Mouse (Mus musculus): ENCODE measurements around the gene 2610528J11Rik. TPM values are rescaled to one million over a fixed set of nuclear protein-coding genes. Genes with fewer than 3 reads are reported as not detected.
A peak's percentile ranks its signal among the peaks of the same experiment; 100 is the strongest.

2610528J11Rik gene
- polyA plus RNA-seq, 1 experiment from 2014 or later: not detected

- Histone ChIP-seq H3K4me3 (ENCODE audit: low read depth, low read length) (no peak overlapping the region), H3K36me3 (ENCODE audit: control insufficient read depth, insufficient read depth, low read length) (no peaks in the 10 kb centered on the region), H3K27me3 (ENCODE audit: control insufficient read depth, insufficient read depth, low read length) (no peaks in the 10 kb centered on the region), H3K9me3 (ENCODE audit: control insufficient read depth, low read length) (no peaks in the 10 kb centered on the region), H3K4me1 (ENCODE audit: control insufficient read depth, insufficient read depth, low read length) (no peaks in the 10 kb centered on the region), H3K4me2 (ENCODE audit: low read depth, low read length) (peak overlapping the region; percentile 1; the same call in 1 of the 2 replicates), H3K9ac (replicated peaks; ENCODE audit: low read depth, low read length) (no peak overlapping the region; the same call in 1 of the 2 replicates), H3K27ac (ENCODE audit: low read depth, low read length) (no peak overlapping the region)
- WGBS: 27% methylated on average over 20 of the region's 20 CpGs
- peak; percentile 14; the same call in 1 of the 2 replicates for ATAC-seq (ENCODE audit: low read depth)
Measured at GRCm38 (mm10) chr4:118516699-118517496, 9.9 kb upstream of the 2610528J11Rik start.

DNA sequence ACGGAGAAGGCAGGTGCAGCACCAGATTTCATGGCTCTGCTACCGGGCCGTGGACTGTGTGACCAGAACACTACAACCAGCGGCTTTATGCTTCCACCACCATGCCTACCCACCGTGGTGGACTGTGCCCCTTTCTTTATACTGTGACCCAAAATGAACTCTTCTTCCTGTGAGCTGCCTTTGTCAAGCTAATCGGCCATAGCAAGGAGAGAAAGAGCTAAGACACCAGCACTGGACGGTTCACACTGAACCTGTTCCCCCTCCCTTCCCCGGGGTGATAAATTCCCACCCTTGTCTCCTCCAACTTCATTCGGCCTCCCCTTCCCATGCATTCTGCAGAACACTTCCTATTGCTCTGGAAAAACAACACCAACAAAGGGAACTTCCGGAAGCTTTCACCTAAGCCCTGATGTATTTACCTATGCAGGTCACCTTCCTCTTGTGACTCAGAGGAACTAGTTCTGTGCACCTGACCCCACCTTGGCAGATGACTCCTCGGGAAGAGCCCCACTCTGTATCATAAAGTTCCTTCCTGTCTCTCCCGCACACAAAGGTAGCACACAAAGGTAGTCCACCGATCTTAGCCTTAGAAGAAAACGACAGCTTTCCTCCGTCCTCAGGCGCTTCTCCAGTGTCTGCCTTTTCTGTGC, 9.2 kb upstream of the 2610528J11Rik start:
- H3K9me3 ChIP-seq (ENCODE audit: control insufficient read depth, low read length): no peaks in the 10 kb centered on the region
- H3K27me3 ChIP-seq (ENCODE audit: control insufficient read depth, insufficient read depth, low read length): no peaks in the 10 kb centered on the region
- no peak overlapping the region for H3K4me3 ChIP-seq (ENCODE audit: low read depth, low read length)
- WGBS: 27% methylated on average over 16 of the region's 16 CpGs
- ATAC-seq (ENCODE audit: low read depth): 0 out of 2 replicates have a peak, but pooled peaks have one; percentile 6
- H3K36me3 ChIP-seq (ENCODE audit: control insufficient read depth, insufficient read depth, low read length): no peaks in the 10 kb centered on the region
- no peak overlapping the region for H3K4me2 ChIP-seq (ENCODE audit: low read depth, low read length)
- no peak overlapping the region for H3K27ac ChIP-seq (ENCODE audit: low read depth, low read length)
- H3K9ac ChIP-seq (replicated peaks; ENCODE audit: low read depth, low read length): no peak overlapping the region
- no peaks in the 10 kb centered on the region for H3K4me1 ChIP-seq (ENCODE audit: control insufficient read depth, insufficient read depth, low read length)

GRCm38 (mm10) chr4:118518208-118518607, 8.6 kb upstream of the 2610528J11Rik start:
- H3K36me3 ChIP-seq (ENCODE audit: control insufficient read depth, insufficient read depth, low read length): no peaks in the 10 kb centered on the region
- no peaks in the 10 kb centered on the region for H3K27me3 ChIP-seq (ENCODE audit: control insufficient read depth, insufficient read depth, low read length)
- H3K9me3 ChIP-seq (ENCODE audit: control insufficient read depth, low read length): no peaks in the 10 kb centered on the region
- ATAC-seq (ENCODE audit: low read depth): no peak
- H3K4me3 ChIP-seq (ENCODE audit: low read depth, low read length): no peak overlapping the region
- H3K9ac ChIP-seq (replicated peaks; ENCODE audit: low read depth, low read length): no peak overlapping the region
- no peak overlapping the region for H3K27ac ChIP-seq (ENCODE audit: low read depth, low read length)
- no peak overlapping the region for H3K4me2 ChIP-seq (ENCODE audit: low read depth, low read length)
- 72% methylated on average over 5 of the region's 5 CpGs for WGBS
- no peaks in the 10 kb centered on the region for H3K4me1 ChIP-seq (ENCODE audit: control insufficient read depth, insufficient read depth, low read length)

- WGBS: 91% methylated on average over 7 of the region's 7 CpGs
- no peak for ATAC-seq (ENCODE audit: low read depth)
- Histone ChIP-seq H3K27ac (ENCODE audit: low read depth, low read length) (no peak overlapping the region), H3K9me3 (ENCODE audit: control insufficient read depth, low read length) (no peaks in the 10 kb centered on the region), H3K4me1 (ENCODE audit: control insufficient read depth, insufficient read depth, low read length) (no peaks in the 10 kb centered on the region), H3K27me3 (ENCODE audit: control insufficient read depth, insufficient read depth, low read length) (no peaks in the 10 kb centered on the region), H3K9ac (replicated peaks; ENCODE audit: low read depth, low read length) (no peak overlapping the region), H3K4me3 (ENCODE audit: low read depth, low read length) (no peak overlapping the region), H3K36me3 (ENCODE audit: control insufficient read depth, insufficient read depth, low read length) (no peaks in the 10 kb centered on the region), H3K4me2 (ENCODE audit: low read depth, low read length) (no peak overlapping the region)
Measured at GRCm38 (mm10) chr4:118522248-118522647, 4.6 kb upstream of the 2610528J11Rik start.

- Histone ChIP-seq H3K27me3 (ENCODE audit: control insufficient read depth, insufficient read depth, low read length) (no peaks in the 10 kb centered on the region), H3K27ac (ENCODE audit: low read depth, low read length) (no peak overlapping the region), H3K4me3 (ENCODE audit: low read depth, low read length) (no peak overlapping the region), H3K9me3 (ENCODE audit: control insufficient read depth, low read length) (no peaks in the 10 kb centered on the region), H3K9ac (replicated peaks; ENCODE audit: low read depth, low read length) (no peak overlapping the region), H3K36me3 (ENCODE audit: control insufficient read depth, insufficient read depth, low read length) (no peaks in the 10 kb centered on the region), H3K4me1 (ENCODE audit: control insufficient read depth, insufficient read depth, low read length) (no peaks in the 10 kb centered on the region), H3K4me2 (ENCODE audit: low read depth, low read length) (no peak overlapping the region)
- no peak for ATAC-seq (ENCODE audit: low read depth)
- 52% methylated on average over 7 of the region's 7 CpGs for WGBS
Measured at GRCm38 (mm10) chr4:118523976-118524375, 2.8 kb upstream of the 2610528J11Rik start.

- WGBS: 71% methylated on average over 3 of the region's 3 CpGs
- H3K9ac ChIP-seq (replicated peaks; ENCODE audit: low read depth, low read length): no peak overlapping the region
- H3K36me3 ChIP-seq (ENCODE audit: control insufficient read depth, insufficient read depth, low read length): no peaks in the 10 kb centered on the region
- no peak for ATAC-seq (ENCODE audit: low read depth)
- H3K27me3 ChIP-seq (ENCODE audit: control insufficient read depth, insufficient read depth, low read length): no peaks in the 10 kb centered on the region
- H3K4me3 ChIP-seq (ENCODE audit: low read depth, low read length): no peak overlapping the region
- no peaks in the 10 kb centered on the region for H3K9me3 ChIP-seq (ENCODE audit: control insufficient read depth, low read length)
- no peak overlapping the region for H3K27ac ChIP-seq (ENCODE audit: low read depth, low read length)
- H3K4me1 ChIP-seq (ENCODE audit: control insufficient read depth, insufficient read depth, low read length): no peaks in the 10 kb centered on the region
- no peak overlapping the region for H3K4me2 ChIP-seq (ENCODE audit: low read depth, low read length)
Measured at GRCm38 (mm10) chr4:118525779-118526178, 1.0 kb upstream of the 2610528J11Rik start.

- Histone ChIP-seq H3K9ac (replicated peaks; ENCODE audit: low read depth, low read length) (no peak overlapping the region), H3K27me3 (ENCODE audit: control insufficient read depth, insufficient read depth, low read length) (no peaks in the 10 kb centered on the region), H3K36me3 (ENCODE audit: control insufficient read depth, insufficient read depth, low read length) (no peaks in the 10 kb centered on the region), H3K4me1 (ENCODE audit: control insufficient read depth, insufficient read depth, low read length) (no peaks in the 10 kb centered on the region), H3K9me3 (ENCODE audit: control insufficient read depth, low read length) (no peaks in the 10 kb centered on the region), H3K4me2 (ENCODE audit: low read depth, low read length) (no peak overlapping the region), H3K4me3 (ENCODE audit: low read depth, low read length) (no peak overlapping the region), H3K27ac (ENCODE audit: low read depth, low read length) (no peak overlapping the region)
- no peak for ATAC-seq (ENCODE audit: low read depth)
- WGBS: 44% methylated on average over 5 of the region's 5 CpGs
Measured at GRCm38 (mm10) chr4:118527335-118527681, 509 bp downstream of the 2610528J11Rik start.

DNA sequence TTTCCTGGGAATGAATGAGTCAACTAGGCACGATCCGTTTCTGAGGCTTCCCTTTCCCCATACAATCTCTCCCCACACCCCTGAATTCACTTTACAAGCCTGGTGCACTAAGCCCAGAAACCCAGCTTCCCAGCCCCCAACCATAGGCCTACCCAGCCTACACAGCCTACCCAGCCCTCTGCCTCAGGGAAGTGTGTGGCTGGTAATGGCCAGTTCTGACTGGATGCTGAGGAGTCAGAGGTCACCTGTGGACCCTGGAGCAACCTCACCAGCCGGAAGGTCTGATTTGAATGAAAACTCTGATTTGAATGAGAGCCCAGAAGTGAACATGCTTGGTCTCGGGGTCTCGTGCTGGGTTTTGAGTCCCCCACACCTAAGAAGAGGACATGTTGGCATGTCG, 921 bp downstream of the 2610528J11Rik start:
- H3K27ac ChIP-seq (ENCODE audit: low read depth, low read length): no peak overlapping the region
- 86% methylated on average over 6 of the region's 6 CpGs for WGBS
- no peaks in the 10 kb centered on the region for H3K36me3 ChIP-seq (ENCODE audit: control insufficient read depth, insufficient read depth, low read length)
- H3K9ac ChIP-seq (replicated peaks; ENCODE audit: low read depth, low read length): no peak overlapping the region
- H3K4me2 ChIP-seq (ENCODE audit: low read depth, low read length): no peak overlapping the region
- no peak for ATAC-seq (ENCODE audit: low read depth)
- H3K27me3 ChIP-seq (ENCODE audit: control insufficient read depth, insufficient read depth, low read length): no peaks in the 10 kb centered on the region
- no peak overlapping the region for H3K4me3 ChIP-seq (ENCODE audit: low read depth, low read length)
- no peaks in the 10 kb centered on the region for H3K4me1 ChIP-seq (ENCODE audit: control insufficient read depth, insufficient read depth, low read length)
- H3K9me3 ChIP-seq (ENCODE audit: control insufficient read depth, low read length): no peaks in the 10 kb centered on the region

- Histone ChIP-seq H3K9me3 (ENCODE audit: control insufficient read depth, low read length) (no peaks in the 10 kb centered on the region), H3K9ac (replicated peaks; ENCODE audit: low read depth, low read length) (no peak overlapping the region), H3K27me3 (ENCODE audit: control insufficient read depth, insufficient read depth, low read length) (no peaks in the 10 kb centered on the region), H3K36me3 (ENCODE audit: control insufficient read depth, insufficient read depth, low read length) (no peaks in the 10 kb centered on the region), H3K27ac (ENCODE audit: low read depth, low read length) (no peak overlapping the region), H3K4me1 (ENCODE audit: control insufficient read depth, insufficient read depth, low read length) (no peaks in the 10 kb centered on the region), H3K4me2 (ENCODE audit: low read depth, low read length) (no peak overlapping the region), H3K4me3 (ENCODE audit: low read depth, low read length) (no peak overlapping the region)
- no peak for ATAC-seq (ENCODE audit: low read depth)
- WGBS: 81% methylated on average over 5 of the region's 5 CpGs
Measured at GRCm38 (mm10) chr4:118532663-118533062, 5.9 kb downstream of the 2610528J11Rik start.
